Mouse (Mus musculus) liver, embryonic 15.5 days (tissue): ENCODE results near the gene Galt. TPM values are rescaled to one million over a fixed set of nuclear protein-coding genes. Genes with fewer than 3 reads are reported as not detected.
"Not testable (repeated sequence)": the region's sequence is repeated elsewhere in the genome, so short reads cannot be mapped to it uniquely, and the experiment has no call there.

Experiments
- ATAC-seq: fragments of 200-750 bp; cut with Nextera tagmentation; 2 replicates; pipeline ENCODE4 v1.8.0; 2017; ENCODE audit warnings: moderate number of reproducible peaks, mild to moderate bottlenecking, moderate library complexity; ENCODE audit not compliant: insufficient read depth
- H3K27ac ChIP-seq: fragments of 300-500 bp; sonication (generic); replicated peaks from 2 replicates; pipeline ENCODE4 v1.5.1; 2015; ENCODE audit warnings: mild to moderate bottlenecking, inconsistent platforms
- H3K27me3 ChIP-seq: fragments of 300-500 bp; sonication (generic); 2 replicates; pipeline ENCODE4 v1.6.1; 2015; ENCODE audit warnings: mild to moderate bottlenecking, inconsistent platforms
- H3K36me3 ChIP-seq: fragments of 300-500 bp; sonication (generic); replicated peaks from 2 replicates; pipeline ENCODE4 v1.6.1; 2015; ENCODE audit warnings: moderate library complexity, mild to moderate bottlenecking, inconsistent platforms
- H3K4me1 ChIP-seq: fragments of 300-500 bp; sonication (generic); replicated peaks from 2 replicates; pipeline ENCODE4 v1.6.1; 2015; ENCODE audit warnings: inconsistent platforms
- H3K4me2 ChIP-seq: fragments of 300-500 bp; sonication (generic); 2 replicates; pipeline ENCODE4 v1.6.1; 2015; ENCODE audit warnings: moderate library complexity, mild to moderate bottlenecking, inconsistent platforms
- H3K4me3 ChIP-seq: fragments of 300-500 bp; sonication (generic); replicated peaks from 2 replicates; pipeline ENCODE4 v1.5.1; 2015; ENCODE audit warnings: mild to moderate bottlenecking, inconsistent platforms
- H3K9ac ChIP-seq: fragments of 300-500 bp; sonication (generic); 2 replicates; pipeline ENCODE4 v1.6.1; 2015; ENCODE audit warnings: moderate library complexity, mild to moderate bottlenecking, inconsistent platforms
- H3K9me3 ChIP-seq: fragments of 300-500 bp; sonication (generic); replicated peaks from 2 replicates; pipeline ENCODE4 v1.6.1; 2016; ENCODE audit warnings: inconsistent platforms
- WGBS: fragments of 180-500 bp; shearing (Covaris S2); methylation state at CpG from one replicate; pipeline ENCODE4 v1.1.7; 2015; ENCODE audit warnings: mixed read lengths; ENCODE audit not compliant: insufficient replicate concordance; 5-methylcytosine and 5-hydroxymethylcytosine counted together
- polyA plus RNA-seq: library from polyadenylated mRNA; unstranded; fragments of >200 nt; fragmentation: Nextera tagmentation; extraction: Ambion mirVana; gene quantifications from 2 replicates; pipeline ENCODE4 v1.2.1, GENCODE M21; 2015

Gene Galt
- polyA plus RNA-seq, 1 experiment from 2014 or later: 29.9 TPM

DNA sequence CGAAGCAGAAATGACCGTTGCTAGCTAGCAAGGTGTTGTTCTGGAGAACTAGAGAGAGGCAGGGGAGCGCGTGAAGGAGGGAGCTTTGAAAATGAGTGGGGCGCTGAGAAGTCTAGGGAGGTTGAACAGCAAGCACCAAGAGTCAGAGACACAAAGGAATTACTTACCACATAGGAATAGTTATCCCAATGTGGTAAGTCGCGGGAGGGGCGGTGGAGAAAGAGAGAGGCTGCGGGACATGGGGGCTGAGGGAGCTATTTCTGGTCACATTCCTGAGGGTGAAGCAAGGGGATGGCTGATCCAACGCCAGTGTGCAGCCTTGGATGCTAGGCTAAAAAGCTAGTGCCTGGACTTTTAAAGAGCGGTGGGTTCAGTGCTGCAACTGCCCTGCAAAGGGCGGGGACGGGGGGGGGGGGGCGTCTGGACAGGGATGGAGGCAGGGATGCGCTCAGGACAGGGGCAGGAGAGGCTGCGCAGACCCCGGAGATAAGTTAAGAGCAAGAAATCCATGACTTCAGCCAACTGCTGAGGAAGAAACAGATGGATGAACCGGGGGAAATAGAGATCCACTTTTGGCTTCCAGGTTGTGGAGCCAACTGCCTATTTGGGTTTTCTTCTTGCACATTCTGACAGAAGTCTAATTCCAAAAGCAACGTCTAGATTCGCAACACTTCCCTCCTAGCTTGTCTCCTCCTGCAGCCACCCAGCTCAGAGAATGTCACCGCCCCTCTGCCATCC is 26.9 kb downstream of the Galt start:
- WGBS: 30% methylated on average over 18 of the region's 21 CpGs
- not testable (repeated sequence) for H3K4me2 ChIP-seq, H3K9ac ChIP-seq, H3K9me3 ChIP-seq, H3K4me3 ChIP-seq, H3K27me3 ChIP-seq, H3K36me3 ChIP-seq, H3K4me1 ChIP-seq, H3K27ac ChIP-seq, ATAC-seq

DNA sequence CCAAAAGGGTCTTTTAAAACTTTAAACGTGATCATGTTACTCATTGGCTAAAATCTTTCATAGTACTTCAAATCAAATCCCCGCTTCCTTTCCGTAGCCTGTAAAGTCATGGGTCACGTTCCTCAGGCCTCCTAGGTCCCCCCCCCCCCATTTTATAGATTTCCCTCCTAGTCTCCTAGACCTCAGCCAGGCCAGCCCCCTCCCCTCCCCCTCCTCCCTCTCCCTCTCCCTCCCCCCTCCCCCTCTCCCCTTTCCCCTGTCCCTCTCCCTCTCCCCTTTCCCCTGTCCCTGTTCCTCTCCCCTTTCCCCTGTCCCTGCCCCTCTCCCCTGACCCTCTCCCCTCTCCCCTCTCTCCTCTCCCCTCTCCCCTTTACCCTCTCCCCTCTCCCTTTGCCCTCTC is 27.7 kb downstream of the Galt start:
- 44% methylated on average over 4 of the region's 4 CpGs for WGBS

DNA sequence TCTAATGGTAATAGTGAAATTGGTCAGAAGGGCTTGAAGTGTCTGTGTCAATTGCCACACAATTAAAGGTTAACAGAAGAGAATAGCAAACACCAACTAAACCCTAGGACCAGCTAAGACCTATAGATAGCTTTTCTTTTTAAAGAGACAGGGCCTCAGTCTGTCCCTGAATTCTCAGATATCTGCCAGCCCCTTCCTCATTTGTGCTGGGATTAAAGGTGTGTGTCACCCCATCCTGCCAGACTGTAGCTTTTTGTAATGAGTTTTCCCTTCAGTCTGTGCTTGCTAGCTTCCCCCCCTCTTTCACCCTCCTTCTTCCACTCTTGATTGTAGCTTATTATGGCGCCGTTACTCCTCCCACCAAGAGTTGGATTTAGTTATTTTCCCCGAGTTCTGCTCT is 28.2 kb downstream of the Galt start:
- not testable (repeated sequence) for H3K4me2 ChIP-seq, H3K36me3 ChIP-seq, H3K27me3 ChIP-seq, H3K9ac ChIP-seq, ATAC-seq, H3K4me3 ChIP-seq, H3K27ac ChIP-seq, H3K4me1 ChIP-seq, H3K9me3 ChIP-seq
- 47% methylated on average over 3 of the region's 3 CpGs for WGBS

More for the DNA sequence above, 27.7 kb downstream of the Galt start:
- H3K9ac ChIP-seq, H3K4me2 ChIP-seq, H3K9me3 ChIP-seq, H3K27ac ChIP-seq, H3K4me1 ChIP-seq, ATAC-seq, H3K4me3 ChIP-seq, H3K27me3 ChIP-seq, H3K36me3 ChIP-seq: not testable (repeated sequence)

Other genes with a start within 250 kb of the Galt start
- gene 1110017D15Rik, start 237.9 kb upstream of the Galt start, polyA plus RNA-seq: not detected in 2 replicates
- 0.48 and 0.88 TPM in 2 replicates for gene Fam219a, start 185.7 kb upstream of the Galt start, polyA plus RNA-seq
- 4.0 and 4.8 TPM in 2 replicates for gene Dnaic1, start 185.5 kb upstream of the Galt start, polyA plus RNA-seq
- 2.3 and 3.3 TPM in 2 replicates for gene Enho, start 114.9 kb upstream of the Galt start, polyA plus RNA-seq
- gene Cntfr, start 58.1 kb upstream of the Galt start, polyA plus RNA-seq: 0.25 and 0.31 TPM in 2 replicates
- gene Il11ra1, start 55.2 kb upstream of the Galt start, polyA plus RNA-seq: 36.0 and 43.2 TPM in 2 replicates
- gene Rpp25l, start 41.7 kb upstream of the Galt start, polyA plus RNA-seq: 29.8 and 31.9 TPM in 2 replicates
- gene Dctn3, start 32.1 kb upstream of the Galt start, polyA plus RNA-seq: 64.1 and 67.2 TPM in 2 replicates
- not detected in 2 replicates for gene Arid3c, start 24.1 kb upstream of the Galt start, polyA plus RNA-seq
- gene Sigmar1, start 929 bp downstream of the Galt start, polyA plus RNA-seq: 47.3 and 59.1 TPM in 2 replicates
- gene Ccl27a, start 19.0 kb downstream of the Galt start, polyA plus RNA-seq: 7.3 and 8.2 TPM in 2 replicates
- gene Gm21541, start 148.4 kb downstream of the Galt start, polyA plus RNA-seq: not detected in 2 replicates
- 0.21 and 0.37 TPM in 2 replicates for gene Gm20878, start 186.3 kb downstream of the Galt start, polyA plus RNA-seq
- gene Fam205a4, start 210.8 kb downstream of the Galt start, polyA plus RNA-seq: not detected in 2 replicates